Mouse (Mus musculus) spleen, adult 12 weeks (tissue): Measurements from ENCODE around the gene I830077J02Rik.
A peak's percentile ranks its signal among the peaks of the same experiment; 100 is the strongest.
"Not testable (repeated sequence)": the region's sequence is repeated elsewhere in the genome, so short reads cannot be mapped to it uniquely, and the experiment has no call there.

ENCODE experiments used
- DNase-seq: peaks from one replicate; pipeline ENCODE4 v3.0.0; 2022; ENCODE audit warnings: low spot score

I830077J02Rik gene

DNA sequence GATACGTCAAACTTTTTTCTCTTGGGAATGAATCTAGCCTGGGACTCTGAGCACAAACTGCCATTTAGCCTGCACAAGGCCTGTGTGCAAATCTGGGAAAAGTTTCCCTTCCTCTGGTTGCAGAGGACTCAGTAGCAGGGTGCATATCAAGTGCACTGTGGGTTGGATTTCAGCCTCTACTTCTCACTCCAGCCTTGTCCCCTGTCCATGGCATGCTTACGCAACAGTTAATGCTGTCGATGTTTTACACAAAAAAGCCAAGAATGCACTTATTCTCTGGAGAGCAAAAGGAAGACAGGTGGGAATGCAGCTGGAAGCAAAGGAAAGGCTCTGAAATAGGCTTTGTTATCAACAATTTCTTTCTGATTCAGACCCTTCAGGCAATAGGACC is 14.1 kb downstream of the I830077J02Rik start:
- no peak for DNase-seq

DNA sequence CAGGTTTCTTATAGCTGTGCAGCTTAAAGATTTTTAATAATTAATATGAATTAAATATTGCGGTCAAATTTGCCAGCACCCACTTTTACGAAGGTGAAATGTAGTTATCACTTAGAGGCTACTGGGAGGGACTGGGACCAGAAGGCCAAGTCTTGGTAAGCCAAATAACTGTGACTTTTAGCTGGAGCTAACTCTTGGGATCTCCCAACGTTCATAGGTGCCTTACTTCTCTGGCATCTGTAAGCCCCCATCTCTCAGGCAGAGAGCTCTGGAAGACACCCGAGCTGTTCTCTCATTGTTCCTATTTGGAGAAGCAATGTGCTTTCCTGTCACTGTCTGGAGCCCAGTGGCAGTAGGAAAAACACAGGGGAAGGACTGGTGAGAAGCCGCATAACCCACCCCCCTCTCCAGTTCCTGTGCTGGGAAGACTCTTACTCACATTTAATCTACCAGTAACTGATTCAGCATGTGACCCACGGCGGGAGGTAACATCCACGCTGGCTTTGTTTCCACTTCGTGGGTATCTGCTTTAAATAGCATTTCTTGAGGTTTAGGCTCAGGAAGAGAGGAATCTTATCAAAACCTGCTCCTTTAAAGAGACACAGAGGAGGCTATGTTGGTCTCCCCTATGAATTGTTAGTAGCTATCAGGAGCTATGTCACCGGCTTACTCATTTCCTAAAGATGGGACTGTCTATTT is 14.7 kb downstream of the I830077J02Rik start:
- DNase-seq, result no peak

DNA sequence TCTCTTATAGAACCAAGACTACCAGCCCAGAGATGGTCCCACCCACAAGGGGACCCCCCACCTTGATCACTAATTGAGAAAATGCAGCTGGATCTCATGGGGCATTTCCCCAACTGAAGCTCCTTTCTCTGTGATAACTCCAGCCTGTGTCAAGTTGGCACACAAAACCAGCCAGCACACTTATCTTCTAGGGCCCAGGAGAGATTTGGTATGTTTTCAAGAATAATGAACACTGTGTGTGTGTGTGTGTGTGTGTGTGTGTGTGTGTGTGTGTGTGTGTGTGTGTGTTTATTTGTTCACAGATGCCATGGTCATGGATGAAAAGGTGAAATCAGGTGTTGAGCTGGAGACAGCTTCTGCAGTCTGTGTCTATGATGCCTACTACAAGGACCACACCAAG is 16.0 kb downstream of the I830077J02Rik start:
- not testable (repeated sequence) for DNase-seq

DNA sequence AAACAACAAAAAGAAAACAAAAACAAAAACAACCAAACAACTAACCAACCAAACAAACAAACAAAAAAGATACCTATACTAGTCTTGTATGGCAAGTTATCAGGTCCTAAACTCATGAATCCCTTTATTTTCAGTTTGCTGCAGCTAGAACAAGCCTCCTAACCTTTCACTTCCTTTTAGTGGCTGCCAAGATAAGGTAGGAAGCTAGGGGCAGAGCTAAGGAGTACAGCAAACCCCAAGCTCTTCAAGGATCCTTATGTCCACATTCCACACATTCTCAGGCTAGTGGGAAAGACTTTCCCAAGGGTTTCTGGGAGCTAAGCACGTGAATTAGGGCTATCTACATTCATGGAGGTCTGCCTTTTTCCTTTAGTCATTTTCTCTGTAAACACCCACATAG is 17.2 kb downstream of the I830077J02Rik start:
- no peak for DNase-seq

DNA sequence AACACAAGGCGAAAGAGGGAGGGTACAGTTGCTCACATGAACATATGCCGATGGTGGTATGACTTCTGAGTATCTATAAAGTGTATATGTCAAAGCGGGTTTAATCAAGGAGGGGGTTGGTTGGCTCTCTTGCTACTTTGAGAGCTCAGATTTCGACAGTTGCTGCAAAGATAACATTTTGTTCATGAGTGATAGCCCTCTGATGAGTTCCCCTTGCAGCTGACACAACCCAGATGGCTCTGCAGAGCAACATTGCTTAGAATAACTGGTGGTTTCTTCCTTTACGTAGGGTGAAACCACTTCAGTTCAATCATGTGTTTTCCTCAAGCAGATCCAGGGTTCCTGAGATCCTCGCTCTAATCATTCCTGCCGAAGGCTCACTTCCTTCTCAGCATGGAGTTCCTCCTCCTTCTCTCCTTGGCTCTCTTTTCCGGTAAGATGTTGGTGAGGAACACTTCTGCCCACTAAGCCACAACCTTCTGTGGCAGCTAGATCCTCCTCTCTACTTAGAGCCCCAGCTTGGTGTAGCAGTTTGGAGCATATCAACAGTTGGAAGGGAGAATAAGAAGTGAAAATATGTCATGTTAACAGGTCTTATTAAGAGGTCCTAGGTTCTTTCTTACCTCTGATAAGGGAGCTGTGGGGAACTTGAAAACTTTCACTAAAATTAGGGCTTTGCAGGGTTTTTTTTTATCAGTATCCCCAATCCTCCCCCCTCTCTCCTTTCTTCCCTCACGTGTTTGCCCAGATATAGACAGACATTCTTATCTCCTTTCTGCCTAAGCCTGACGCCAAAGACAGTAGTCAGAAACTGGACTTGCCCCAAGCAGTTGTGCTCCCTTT is 18.4 kb downstream of the I830077J02Rik start:
- no peak for DNase-seq

DNA sequence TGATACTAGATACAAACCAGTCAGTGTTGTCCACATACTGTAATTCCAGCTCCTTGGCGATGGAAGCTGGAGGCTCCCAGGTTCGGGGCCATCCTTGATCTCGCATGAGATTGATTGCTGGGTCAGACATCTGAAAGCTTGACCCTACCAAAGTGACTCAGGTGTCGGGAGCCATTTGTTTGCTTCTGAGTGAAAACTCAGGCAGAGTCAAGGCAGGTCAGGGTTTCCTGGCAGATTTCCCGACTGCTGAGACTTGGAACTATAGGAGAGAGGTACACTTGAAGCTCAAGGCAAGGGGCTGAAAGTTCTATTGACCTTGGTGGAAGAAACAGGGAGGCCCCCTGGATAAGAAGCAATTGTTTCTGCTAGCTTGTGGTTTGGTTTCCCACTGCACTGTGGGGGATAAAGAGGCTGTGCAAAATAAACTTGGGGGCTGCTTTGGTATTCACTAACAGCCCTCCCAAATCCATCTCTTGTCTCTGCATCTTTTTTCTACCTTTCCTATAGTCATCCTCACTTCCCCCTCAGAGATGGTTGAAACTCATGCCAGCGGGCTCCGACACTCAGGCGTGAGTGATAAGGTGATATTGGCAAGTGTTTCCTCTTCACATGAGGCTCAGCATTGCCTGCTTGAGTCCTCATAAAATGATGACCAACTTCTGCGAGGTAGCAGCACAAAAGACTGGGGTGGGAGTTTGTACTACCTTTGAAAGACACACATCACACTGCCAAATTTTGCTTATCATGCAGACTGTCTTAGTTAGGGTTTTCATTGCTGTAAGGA is 20.2 kb downstream of the I830077J02Rik start:
- no peak for DNase-seq

DNA sequence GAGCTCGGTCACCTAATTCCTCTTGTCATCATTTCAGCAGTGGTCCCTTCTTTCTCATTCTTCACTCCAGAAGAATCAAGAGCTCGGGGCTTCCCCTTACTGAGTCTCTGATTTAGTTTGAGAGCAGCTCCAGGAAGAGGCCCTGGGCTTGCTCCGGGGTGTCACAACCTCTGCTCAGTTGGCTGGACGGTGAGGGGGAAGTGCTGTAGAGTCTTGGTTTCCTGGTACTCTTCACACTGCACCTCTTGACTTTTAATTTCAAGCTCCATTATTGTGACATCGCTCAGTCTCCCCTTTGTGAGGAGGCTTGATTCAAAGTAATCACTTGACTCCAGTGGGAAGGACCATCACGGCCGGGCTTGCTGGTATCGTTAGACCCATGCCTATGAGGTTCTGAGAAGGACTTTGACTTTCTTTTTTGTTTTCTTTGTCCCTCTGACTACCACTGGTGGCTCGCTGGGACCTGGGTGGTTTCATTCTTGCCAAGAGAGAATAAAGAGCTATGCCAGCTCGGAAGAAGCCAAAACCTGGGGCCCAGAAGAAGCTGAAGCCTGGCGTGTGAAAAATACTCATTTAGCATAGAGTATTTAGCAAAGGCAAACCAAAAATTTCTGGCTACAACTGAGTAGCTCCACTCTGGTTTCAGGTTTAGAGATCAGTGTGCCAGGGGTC is 21.8 kb downstream of the I830077J02Rik start:
- no peak for DNase-seq

DNA sequence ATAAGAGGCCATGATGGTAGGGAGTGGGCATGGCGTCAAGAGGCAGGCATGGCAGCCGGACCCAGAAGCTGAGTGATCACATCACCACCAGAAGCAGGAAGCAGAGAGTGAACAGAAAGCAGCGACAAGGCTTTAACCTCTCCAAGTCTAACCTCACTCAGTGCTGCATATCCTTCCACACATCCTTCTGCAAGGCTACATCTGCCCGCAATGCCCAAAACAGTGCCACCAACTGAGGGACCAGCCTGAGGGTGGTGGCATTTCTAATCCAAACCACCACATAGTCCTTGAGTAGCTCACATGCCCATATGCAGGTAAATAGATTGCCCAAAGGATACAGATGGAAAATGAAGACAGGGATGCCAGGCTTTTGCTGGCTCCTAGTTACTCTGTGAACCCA is 23.5 kb downstream of the I830077J02Rik start:
- no peak for DNase-seq

DNA sequence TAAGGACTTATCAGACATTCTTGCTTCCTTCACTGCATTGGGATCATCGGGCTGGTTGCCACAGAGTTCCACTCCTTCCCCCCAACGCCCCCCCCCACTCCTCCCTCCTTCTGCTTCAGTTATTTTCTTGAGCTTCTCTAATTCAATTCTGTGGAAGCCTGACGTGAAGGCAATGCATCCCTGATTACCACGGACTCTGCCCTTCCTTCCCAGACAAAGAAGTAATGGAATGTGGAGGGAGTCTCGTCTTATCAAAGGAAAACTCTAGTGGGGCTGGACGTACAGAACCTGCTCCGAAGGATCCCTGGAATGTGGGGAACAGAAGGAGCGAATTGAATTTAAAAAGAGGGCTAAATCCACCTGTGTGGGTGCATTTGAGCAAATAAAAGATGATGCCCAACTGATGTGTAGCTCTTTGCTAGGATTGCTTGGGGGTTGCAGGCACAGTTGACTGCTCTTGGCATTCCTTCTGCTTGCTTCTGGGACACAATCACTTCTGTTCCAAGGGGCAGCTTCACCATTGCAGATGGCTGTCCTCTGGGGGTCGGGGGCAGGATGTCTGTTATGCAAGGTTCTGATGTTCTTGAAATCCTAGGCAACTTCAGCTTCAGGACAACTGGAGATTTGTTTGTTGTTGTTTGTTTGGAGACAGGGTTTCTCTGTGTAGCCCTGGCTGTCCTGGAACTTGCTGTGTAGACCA is 24.4 kb downstream of the I830077J02Rik start:
- no peak for DNase-seq

DNA sequence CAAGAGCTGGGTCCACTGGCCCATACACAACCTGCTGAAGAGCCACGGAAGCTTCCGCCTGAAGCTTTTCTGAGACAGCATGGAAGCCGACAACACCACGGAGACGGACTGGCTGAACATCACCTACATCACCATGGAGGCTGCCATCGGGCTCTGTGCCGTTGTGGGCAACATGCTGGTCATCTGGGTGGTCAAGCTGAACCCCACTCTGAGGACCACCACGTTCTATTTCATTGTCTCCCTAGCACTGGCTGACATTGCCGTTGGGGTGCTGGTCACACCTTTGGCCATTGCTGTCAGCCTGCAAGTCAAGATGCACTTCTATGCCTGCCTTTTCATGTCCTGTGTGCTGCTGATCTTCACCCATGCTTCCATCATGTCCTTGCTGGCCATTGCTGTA is 27.7 kb downstream of the I830077J02Rik start:
- DNase-seq, result no peak

DNA sequence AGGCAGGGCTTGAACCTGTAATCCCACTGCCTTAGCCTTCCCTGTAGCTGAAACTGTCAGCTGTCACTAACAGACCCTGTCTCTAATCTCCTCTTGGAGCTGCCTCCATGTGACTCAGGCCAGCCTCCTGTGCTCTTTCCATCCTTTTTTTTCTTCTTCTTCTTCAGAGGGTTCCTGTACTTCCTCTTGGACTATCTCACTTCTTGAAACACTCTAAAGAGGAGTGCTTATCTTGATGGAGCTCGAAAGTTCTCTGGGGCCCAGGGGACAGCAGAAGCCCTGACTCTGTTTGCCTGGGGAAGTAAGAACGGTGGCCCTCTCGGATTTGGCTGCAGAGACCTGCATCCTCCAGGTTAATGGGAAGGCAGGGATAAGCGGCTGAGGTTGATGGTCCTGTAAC is 28.3 kb downstream of the I830077J02Rik start:
- no peak for DNase-seq

DNA sequence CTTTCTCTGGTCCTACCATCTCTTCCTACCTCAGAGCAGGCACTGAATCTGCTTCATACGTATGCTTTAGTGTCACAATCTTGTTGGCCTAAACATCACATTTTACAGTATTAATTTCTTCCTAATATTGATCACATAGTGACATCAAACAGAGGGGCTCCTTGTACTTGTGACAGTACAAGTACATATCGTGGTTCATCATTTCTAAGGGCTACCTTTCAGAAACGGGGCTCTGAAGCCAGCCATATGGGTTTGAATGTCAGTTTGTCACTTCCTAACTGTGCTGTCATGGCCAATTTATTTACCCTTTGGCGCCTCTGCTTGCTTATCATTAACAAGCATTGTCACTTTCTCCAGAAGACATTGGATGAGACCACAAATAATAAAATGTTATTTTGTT is 31.0 kb downstream of the I830077J02Rik start:
- no peak for DNase-seq

DNA sequence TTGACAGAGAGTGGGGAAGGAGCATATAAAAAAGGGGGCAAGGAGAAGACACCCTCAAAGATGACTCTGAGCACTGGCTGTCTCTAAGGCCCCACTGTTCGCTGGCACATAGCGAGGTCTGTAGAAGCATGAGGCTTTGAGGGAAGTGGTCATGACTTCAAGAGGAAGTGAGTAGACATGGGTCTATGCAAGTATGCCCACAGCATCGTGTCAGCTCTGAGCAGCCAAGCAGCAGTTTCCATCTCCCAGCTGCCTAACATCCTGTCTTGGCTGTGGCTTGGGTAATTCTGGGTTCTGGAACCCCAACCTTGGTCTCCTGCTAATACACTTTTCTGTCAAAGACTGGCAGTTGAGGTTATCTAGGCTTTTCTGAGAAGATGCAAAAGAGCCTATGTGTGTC is 31.7 kb downstream of the I830077J02Rik start:
- DNase-seq, result peak; percentile 23

DNA sequence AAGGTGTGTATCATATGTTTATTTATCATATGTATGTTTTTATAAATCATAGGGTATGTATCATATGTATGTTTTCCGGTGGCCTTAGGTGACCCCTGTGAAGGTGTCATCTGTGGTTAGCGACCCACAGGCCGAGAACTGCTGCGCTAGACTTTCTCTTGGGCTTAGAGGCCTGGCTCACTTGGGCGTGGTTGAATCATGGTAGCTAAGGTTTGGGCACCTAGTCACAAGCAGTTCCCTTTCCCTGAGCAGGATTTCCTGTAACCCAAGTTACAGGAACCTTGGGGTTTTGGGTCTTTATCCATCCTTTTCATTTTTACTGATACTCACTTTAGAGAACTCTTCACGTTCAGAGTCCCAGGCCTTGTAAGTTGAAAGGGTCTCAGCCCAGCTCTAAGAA is 32.2 kb downstream of the I830077J02Rik start:
- DNase-seq, result no peak

DNA sequence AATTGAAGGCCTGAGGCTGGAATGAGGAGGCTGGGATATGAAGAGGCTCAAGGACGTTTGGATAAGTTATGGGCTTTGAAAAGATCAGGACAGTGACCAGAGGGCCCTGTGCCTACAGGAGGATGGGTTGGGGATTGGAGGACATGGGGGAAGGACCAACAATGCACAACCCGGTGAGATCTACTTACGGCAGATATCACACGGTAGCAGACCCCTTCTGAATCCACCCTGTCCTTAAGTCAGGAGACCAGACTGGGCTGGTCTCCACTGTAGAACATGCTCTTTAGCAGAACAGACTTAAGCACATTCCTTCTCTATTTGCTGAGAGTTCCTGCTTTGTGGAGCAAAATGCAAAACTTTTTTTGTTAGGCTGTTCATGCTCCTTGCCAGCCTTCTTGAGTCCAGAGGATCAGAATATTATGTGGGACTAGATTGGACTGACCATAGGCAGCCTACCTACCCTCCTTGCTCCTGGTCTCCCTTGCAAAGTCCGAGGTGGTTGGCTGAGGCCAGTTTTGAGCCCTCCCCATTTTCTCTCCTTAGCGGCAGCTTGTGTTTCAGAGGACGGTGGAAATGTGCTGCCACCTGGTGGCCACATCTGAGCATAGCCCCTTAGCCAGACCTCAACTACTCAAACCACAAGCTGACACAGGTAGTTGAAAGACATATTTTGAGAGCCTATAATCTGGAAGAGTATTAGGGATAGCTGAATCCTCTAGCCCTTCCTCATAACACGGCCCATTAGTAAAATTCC is 32.9 kb downstream of the I830077J02Rik start:
- peak; percentile 75 for DNase-seq

DNA sequence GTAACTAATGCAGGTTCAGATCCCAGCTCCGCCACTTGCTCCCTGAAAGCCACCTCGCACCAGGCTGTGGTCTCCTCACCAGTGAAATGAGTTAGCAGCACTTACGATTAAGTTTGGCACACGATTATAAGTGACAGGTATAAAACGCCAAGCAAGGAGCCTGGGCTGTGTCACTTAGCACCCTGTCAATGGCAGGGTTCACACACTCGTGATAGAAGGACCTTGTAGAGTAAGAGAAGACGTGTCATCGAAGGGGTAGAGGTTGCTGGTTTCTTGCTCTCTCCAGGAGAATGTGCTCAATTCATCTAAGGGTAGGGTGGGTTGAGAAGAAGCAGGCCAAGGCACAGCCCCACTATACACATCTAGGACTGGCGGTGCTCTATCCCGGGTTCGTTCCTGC is 33.6 kb downstream of the I830077J02Rik start:
- no peak for DNase-seq

DNA sequence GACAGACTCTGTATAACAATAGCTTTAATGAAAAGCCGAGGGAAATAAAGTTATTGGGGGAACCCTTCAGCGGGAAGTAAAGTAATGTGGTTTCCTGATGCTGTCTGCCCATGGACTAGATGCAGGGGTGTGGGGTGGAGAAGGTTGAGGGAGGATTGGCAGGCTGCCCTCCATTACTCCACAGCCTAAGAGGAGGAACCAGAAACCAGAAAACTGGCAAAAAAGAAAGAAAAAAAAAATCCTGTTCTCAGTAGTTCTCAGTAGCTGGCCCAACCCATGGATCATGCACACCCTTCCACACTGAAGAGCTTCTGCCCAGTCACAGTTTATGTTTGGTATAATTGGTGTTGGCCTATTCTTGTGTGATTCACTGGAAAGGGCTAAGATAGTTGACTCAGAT is 34.1 kb downstream of the I830077J02Rik start:
- DNase-seq, result no peak

DNA sequence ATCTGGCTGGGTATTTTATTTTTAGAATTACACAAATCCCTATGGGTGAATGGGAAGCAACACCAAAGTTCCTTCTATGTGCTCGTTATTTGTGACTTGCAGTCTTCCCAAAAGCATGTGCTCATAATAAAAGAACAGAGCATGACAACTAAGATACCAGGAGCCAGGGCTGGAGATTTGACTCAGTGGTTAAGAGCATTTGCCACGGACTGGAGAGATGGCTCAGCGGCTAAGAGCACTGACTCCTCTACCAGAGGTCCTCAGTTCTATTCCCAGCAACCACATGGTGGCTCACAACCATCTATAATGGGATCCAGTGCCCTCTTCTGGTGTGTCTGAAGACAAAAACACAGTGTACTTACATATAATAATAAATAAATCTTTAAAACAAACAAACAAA is 35.7 kb downstream of the I830077J02Rik start:
- DNase-seq, result no peak

DNA sequence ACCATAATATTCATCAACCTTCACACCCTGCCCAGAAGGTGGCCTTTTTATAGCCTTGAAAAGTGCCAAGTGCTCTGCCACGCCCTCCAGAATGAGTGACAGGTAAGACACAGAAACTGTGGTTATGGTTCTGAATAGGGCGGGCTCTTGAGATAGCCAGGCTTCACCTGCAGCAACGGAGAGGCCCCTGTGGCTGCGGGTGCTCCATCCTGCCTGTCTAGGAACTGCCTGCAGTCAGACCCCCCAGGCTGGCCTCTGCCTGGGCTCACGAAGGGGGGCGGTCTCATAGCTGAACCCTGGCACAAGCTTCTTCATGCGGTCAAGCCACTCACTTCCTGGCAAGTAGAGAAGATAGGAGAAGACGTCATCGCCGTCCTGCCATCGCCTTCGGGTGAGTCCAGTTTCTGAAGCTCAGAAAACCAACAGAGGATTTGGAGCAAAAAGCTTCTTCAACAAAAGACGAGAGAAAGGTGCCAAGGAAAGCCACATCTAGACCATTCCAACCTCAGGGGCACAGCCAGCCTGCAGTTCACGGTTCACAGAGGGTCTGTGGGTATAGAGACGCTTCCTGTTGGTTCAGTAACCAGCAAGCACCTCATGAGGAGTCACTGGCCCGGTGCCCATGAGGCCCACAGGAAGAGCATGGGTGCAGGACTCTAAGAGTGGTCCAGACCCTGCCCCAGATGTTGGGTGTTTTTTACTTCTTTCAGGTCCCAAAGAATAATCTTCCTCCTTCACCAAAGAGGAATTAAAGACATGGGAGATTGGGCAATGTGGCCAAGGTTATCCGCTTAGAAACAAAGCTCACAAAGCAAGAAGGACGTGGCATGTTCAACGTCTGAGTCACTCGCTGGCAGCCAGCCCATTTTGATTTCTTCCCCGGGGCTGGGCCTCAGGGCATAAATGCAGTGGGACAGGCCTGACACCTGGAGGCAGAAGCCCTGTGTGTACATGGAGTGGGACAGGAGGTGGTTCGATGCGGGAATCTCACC is 37.6 kb downstream of the I830077J02Rik start:
- DNase-seq, result peak; percentile 69
